Mouse (Mus musculus): ENCODE measurements around the gene Hivep3. TPM values are rescaled to one million over a fixed set of nuclear protein-coding genes. Genes with fewer than 3 reads are reported as not detected.

The Hivep3 gene
- total and polyA plus RNA-seq, 3 experiments: 5.1 to 8.2 (median 6.0) TPM

DNA sequence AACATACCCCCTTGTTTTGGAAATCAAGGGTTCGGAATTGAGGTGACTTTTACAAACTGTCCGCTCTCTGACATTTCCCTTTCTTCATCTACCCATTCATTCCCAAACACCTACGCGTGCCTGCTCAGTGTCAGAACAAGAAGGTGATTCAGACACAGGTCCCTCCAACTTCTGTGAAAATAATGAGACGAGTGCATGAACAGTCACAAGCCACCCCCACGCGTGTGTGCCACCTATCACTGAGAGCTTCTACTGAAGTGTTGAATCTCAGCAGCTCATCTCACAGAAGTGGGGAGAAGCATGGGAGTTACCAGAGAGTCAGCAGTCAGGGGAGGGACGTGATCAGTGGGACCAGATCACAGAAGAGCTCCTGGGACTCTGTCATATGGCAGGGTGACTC is 343.7 kb downstream of the Hivep3 start:
- Histone ChIP-seq H3K27me3 (ENCODE audit: control insufficient read depth, insufficient read depth, low read length) (no peaks in the 10 kb centered on the region), H3K4me3 (no peak overlapping the region), H3K36me3 (ENCODE audit: control insufficient read depth, insufficient read depth, low read length) (no peaks in the 10 kb centered on the region), H3K9ac (ENCODE audit: low read depth, low read length) (no peak overlapping the region), H3K27ac (no peak overlapping the region), H3K79me2 (replicated peaks; ENCODE audit: control insufficient read depth, insufficient read depth, low read length) (no peaks in the 10 kb centered on the region), H3K4me1 (ENCODE audit: control insufficient read depth, insufficient read depth, low read length) (no peaks in the 10 kb centered on the region)
- no peak for DNase-seq
- TF ChIP-seq EP300 (IDR thresholded peaks at IDR 0.05; ENCODE audit: insufficient read depth, low read depth, low read length) (no peak), POLR2A (IDR thresholded peaks at IDR 0.05; ENCODE audit: insufficient read depth, low read depth, low read length) (no peak), CTCF (IDR thresholded peaks at IDR 0.05) (no peak)
- intact Hi-C loops (cut with DNase I): no loop called here
- WGBS: 95% methylated on average over 8 of the region's 8 CpGs

DNA sequence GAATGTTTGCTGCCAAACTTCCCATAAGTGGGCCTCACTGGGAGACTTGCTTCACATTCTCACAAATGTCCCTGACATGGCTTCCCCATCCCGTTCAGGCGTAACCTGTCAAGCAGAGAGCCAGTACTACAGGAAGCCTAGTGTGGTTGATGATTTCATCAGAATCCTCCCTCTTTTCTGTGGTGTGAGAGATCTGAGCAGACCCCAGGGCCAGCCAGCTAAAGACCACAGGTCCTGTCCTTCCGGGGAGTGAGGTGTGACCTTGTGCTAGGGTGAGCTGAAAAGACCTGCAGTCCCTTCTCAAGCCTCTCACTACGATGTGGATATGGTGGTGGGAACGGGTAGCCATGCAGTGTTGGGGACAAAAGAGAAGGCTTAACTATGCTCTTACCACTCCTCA is 348.9 kb downstream of the Hivep3 start:
- H3K4me3 ChIP-seq: no peak overlapping the region
- H3K79me2 ChIP-seq (replicated peaks; ENCODE audit: control insufficient read depth, insufficient read depth, low read length): no peaks in the 10 kb centered on the region
- DNase-seq: no peak
- 88% methylated on average over 5 of the region's 5 CpGs for WGBS
- intact Hi-C loops (cut with DNase I): no loop called here
- H3K27me3 ChIP-seq (ENCODE audit: control insufficient read depth, insufficient read depth, low read length): no peaks in the 10 kb centered on the region
- H3K36me3 ChIP-seq (ENCODE audit: control insufficient read depth, insufficient read depth, low read length): no peaks in the 10 kb centered on the region
- TF ChIP-seq EP300 (IDR thresholded peaks at IDR 0.05; ENCODE audit: insufficient read depth, low read depth, low read length) (no peak), POLR2A (IDR thresholded peaks at IDR 0.05; ENCODE audit: insufficient read depth, low read depth, low read length) (no peak), CTCF (IDR thresholded peaks at IDR 0.05) (no peak)
- no peak overlapping the region for H3K9ac ChIP-seq (ENCODE audit: low read depth, low read length)
- no peaks in the 10 kb centered on the region for H3K4me1 ChIP-seq (ENCODE audit: control insufficient read depth, insufficient read depth, low read length)
- no peak overlapping the region for H3K27ac ChIP-seq

DNA sequence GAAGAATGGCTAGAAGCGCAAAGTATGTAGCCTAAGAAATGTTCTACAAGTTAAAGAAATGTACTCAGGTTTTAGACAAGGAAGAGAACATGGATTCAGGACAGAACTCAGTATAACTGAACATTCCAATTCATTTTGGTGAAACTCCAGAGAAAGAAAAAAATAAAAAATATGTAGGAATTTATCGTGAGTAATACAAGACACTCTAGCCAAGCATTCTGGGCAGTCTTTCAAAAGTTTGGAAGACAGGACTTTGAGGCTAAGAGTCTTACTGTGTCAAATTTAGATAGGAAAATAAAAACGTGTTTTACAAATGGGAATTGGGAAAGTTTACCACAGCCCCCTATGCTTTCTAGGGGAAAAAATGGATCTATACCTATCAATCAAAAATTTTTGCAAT is 350.1 kb downstream of the Hivep3 start:
- WGBS: 54% methylated on average over 3 of the region's 3 CpGs
- H3K27ac ChIP-seq: no peak overlapping the region

DNA sequence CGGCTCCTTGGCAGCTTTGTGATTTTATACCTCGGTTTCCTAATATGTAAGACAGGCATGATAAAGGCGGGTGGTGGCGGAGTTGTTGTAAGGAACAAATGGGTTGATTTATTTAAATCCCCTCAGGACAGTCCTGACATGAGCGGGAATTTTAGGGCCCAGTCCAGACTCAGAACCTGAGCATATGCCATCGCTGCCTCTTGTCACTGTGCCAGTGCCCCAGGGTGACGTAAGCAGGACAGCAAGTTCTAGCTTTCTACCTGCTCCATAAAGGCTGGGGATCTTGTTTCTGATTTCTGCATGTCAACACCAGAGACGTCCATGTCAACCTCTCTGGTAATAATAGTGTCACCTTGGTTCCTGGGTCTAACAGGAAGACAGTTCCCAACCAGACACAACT is 356.0 kb downstream of the Hivep3 start:
- H3K4me3 ChIP-seq: no peak overlapping the region
- no peaks in the 10 kb centered on the region for H3K27me3 ChIP-seq (ENCODE audit: control insufficient read depth, insufficient read depth, low read length)
- no peak overlapping the region for H3K27ac ChIP-seq
- no peaks in the 10 kb centered on the region for H3K36me3 ChIP-seq (ENCODE audit: control insufficient read depth, insufficient read depth, low read length)
- H3K79me2 ChIP-seq (replicated peaks; ENCODE audit: control insufficient read depth, insufficient read depth, low read length): no peaks in the 10 kb centered on the region
- no peak for TF ChIP-seq EP300 (IDR thresholded peaks at IDR 0.05; ENCODE audit: insufficient read depth, low read depth, low read length)
- TF ChIP-seq CTCF (IDR thresholded peaks at IDR 0.05): no peak
- TF ChIP-seq POLR2A (IDR thresholded peaks at IDR 0.05; ENCODE audit: insufficient read depth, low read depth, low read length): no peak
- 86% methylated on average over 8 of the region's 8 CpGs for WGBS
- H3K4me1 ChIP-seq (ENCODE audit: control insufficient read depth, insufficient read depth, low read length): no peaks in the 10 kb centered on the region; the same call in 1 of the 2 replicates
- DNase-seq: no peak
- intact Hi-C loops (cut with DNase I): no loop called here
- no peak overlapping the region for H3K9ac ChIP-seq (ENCODE audit: low read depth, low read length)

More for the DNA sequence above, 350.1 kb downstream of the Hivep3 start:
- no peaks in the 10 kb centered on the region for H3K4me1 ChIP-seq (ENCODE audit: control insufficient read depth, insufficient read depth, low read length)
- H3K79me2 ChIP-seq (replicated peaks; ENCODE audit: control insufficient read depth, insufficient read depth, low read length): no peaks in the 10 kb centered on the region
- no peak for DNase-seq
- H3K4me3 ChIP-seq: no peak overlapping the region
- no peaks in the 10 kb centered on the region for H3K27me3 ChIP-seq (ENCODE audit: control insufficient read depth, insufficient read depth, low read length)
- TF ChIP-seq CTCF (IDR thresholded peaks at IDR 0.05) (no peak), POLR2A (IDR thresholded peaks at IDR 0.05; ENCODE audit: insufficient read depth, low read depth, low read length) (no peak), EP300 (IDR thresholded peaks at IDR 0.05; ENCODE audit: insufficient read depth, low read depth, low read length) (no peak)
- no peaks in the 10 kb centered on the region for H3K36me3 ChIP-seq (ENCODE audit: control insufficient read depth, insufficient read depth, low read length)
- intact Hi-C loops (cut with DNase I): no loop called here
- H3K9ac ChIP-seq (ENCODE audit: low read depth, low read length): no peak overlapping the region

DNA sequence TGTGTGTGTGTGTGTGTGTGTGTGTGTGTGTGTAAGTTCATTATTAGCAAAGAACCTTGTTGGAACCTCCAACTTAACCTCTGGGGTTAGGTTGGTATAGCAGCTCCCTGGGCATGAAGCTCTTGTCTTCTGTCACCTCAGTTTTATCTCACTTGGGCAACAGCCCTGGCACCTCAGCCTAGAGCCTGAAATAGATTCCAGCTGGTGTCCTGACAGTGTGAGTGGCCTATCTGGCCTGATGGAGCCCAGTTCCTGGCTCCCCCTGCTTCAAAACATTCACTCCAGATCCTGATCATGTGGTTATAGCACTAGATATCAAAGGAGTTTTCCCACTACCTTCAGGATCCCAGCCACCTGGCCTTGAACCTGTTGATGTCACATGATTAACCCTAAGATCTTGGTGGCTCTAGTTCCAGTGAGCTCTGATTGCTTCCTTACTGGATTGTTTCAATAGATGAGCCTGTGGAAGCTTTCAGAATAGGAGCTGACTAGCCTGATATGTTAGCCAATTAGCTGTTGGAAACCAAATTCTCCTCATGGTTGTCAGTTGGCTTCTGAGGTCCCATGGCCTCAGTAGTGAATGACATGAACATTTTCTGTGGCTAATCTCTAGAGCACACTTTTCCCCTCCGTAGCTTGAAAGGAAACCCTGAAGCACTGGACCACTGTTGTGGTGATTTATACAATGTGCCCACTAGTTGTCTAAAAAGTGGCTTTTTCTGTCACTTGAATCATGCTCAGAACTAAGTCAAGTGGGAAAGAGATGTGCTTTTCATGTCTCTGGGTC is 358.6 kb downstream of the Hivep3 start:
- peak; percentile 54 to 80 for DNase-seq
- Histone ChIP-seq H3K4me3 (no peak overlapping the region), H3K27me3 (ENCODE audit: control insufficient read depth, insufficient read depth, low read length) (no peaks in the 10 kb centered on the region), H3K4me1 (ENCODE audit: control insufficient read depth, insufficient read depth, low read length) (no peaks in the 10 kb centered on the region; the same call in 1 of the 2 replicates), H3K27ac (peak overlapping the region; percentile 33; the same call in 1 of the 2 replicates), H3K36me3 (ENCODE audit: control insufficient read depth, insufficient read depth, low read length) (no peaks in the 10 kb centered on the region), H3K9ac (ENCODE audit: low read depth, low read length) (no peak overlapping the region), H3K79me2 (replicated peaks; ENCODE audit: control insufficient read depth, insufficient read depth, low read length) (no peaks in the 10 kb centered on the region)
- intact Hi-C loops (cut with DNase I): no loop called here
- TF ChIP-seq CTCF (IDR thresholded peaks at IDR 0.05) (no peak), EP300 (IDR thresholded peaks at IDR 0.05; ENCODE audit: insufficient read depth, low read depth, low read length) (peak; percentile 86)
- WGBS: 47% methylated on average over 1 of the region's 1 CpGs

DNA sequence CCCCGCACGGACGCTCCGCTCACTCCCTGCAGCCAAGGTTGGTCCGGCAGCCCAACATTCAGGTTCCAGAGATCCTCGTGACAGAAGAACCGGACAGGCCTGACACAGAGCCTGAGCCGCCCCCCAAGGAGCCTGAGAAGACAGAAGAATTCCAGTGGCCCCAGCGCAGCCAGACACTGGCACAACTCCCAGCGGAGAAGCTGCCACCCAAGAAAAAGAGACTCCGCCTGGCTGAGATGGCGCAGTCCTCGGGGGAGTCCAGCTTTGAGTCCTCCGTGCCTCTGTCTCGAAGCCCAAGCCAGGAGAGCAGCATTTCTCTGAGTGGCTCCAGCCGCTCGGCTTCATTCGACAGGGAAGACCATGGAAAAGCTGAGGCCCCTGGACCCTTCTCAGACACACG is 363.4 kb downstream of the Hivep3 start:
- Histone ChIP-seq H3K9ac (ENCODE audit: low read depth, low read length) (no peak overlapping the region), H3K4me3 (no peak overlapping the region), H3K36me3 (ENCODE audit: control insufficient read depth, insufficient read depth, low read length) (no peaks in the 10 kb centered on the region), H3K27me3 (ENCODE audit: control insufficient read depth, insufficient read depth, low read length) (no peaks in the 10 kb centered on the region), H3K4me1 (ENCODE audit: control insufficient read depth, insufficient read depth, low read length) (no peaks in the 10 kb centered on the region; the same call in 1 of the 2 replicates), H3K79me2 (replicated peaks; ENCODE audit: control insufficient read depth, insufficient read depth, low read length) (no peaks in the 10 kb centered on the region), H3K27ac (no peak overlapping the region)
- 91% methylated on average over 19 of the region's 19 CpGs for WGBS
- intact Hi-C loops (cut with DNase I): no loop called here
- no peak for TF ChIP-seq CTCF (IDR thresholded peaks at IDR 0.05)
- no peak for TF ChIP-seq POLR2A (IDR thresholded peaks at IDR 0.05; ENCODE audit: insufficient read depth, low read depth, low read length)
- no peak for TF ChIP-seq EP300 (IDR thresholded peaks at IDR 0.05; ENCODE audit: insufficient read depth, low read depth, low read length)
- DNase-seq: no peak
